Mouse (Mus musculus): ENCODE measurements around the gene Safb2. TPM values are rescaled to one million over a fixed set of nuclear protein-coding genes. Genes with fewer than 3 reads are reported as not detected.

The Safb2 gene
- total RNA-seq, 2 experiments from 2014 or later = 29.7 to 35.6 TPM

- peak; percentile 93 for DNase-seq
Observed at GRCm38 (mm10) chr17:56609452-56610171, 25.2 kb upstream of the Safb2 start, which contains the start of gene 2410015M20Rik. Gene 2410015M20Rik, minus strand, starts transcription at chr17:56609771.

GRCm38 (mm10) chr17:56608699-56609098 is 24.3 kb upstream of the Safb2 start:
- DNase-seq = no peak

- no peak for DNase-seq
Observed at GRCm38 (mm10) chr17:56607521-56608062, 23.2 kb upstream of the Safb2 start.

- DNase-seq = no peak
Observed at GRCm38 (mm10) chr17:56605431-56605830, 21.0 kb upstream of the Safb2 start.

- DNase-seq = no peak
Observed at GRCm38 (mm10) chr17:56604422-56604821, 20.0 kb upstream of the Safb2 start.

GRCm38 (mm10) chr17:56604070-56604380 is 19.6 kb upstream of the Safb2 start:
- DNase-seq = no peak

GRCm38 (mm10) chr17:56603186-56604069 is 19.0 kb upstream of the Safb2 start:
- DNase-seq = no peak

GRCm38 (mm10) chr17:56593527-56594271 is 9.3 kb upstream of the Safb2 start:
- no peak for DNase-seq

GRCm38 (mm10) chr17:56592553-56592952 is 8.2 kb upstream of the Safb2 start:
- DNase-seq = no peak

GRCm38 (mm10) chr17:56588921-56589320 is 4.5 kb upstream of the Safb2 start:
- DNase-seq = no peak

- no peak for DNase-seq
Observed at GRCm38 (mm10) chr17:56587773-56588172, 3.4 kb upstream of the Safb2 start.

- peak; percentile 50 for DNase-seq
Observed at GRCm38 (mm10) chr17:56585171-56585821, 911 bp upstream of the Safb2 start.

- peak; percentile 64 for DNase-seq
Observed at GRCm38 (mm10) chr17:56583611-56584256, 651 bp downstream of the Safb2 start.

GRCm38 (mm10) chr17:56583071-56583470 is 1.3 kb downstream of the Safb2 start:
- DNase-seq = no peak

- DNase-seq = no peak
Observed at GRCm38 (mm10) chr17:56572939-56573338, 11.4 kb downstream of the Safb2 start.

GRCm38 (mm10) chr17:56572154-56572553 is 12.2 kb downstream of the Safb2 start:
- DNase-seq = no peak

- no peak for DNase-seq
Observed at GRCm38 (mm10) chr17:56570287-56570686, 14.1 kb downstream of the Safb2 start.

- DNase-seq = no peak
Observed at GRCm38 (mm10) chr17:56567370-56567769, 17.0 kb downstream of the Safb2 start.

- DNase-seq = no peak
Observed at GRCm38 (mm10) chr17:56566918-56567317, 17.5 kb downstream of the Safb2 start.

- DNase-seq = no peak
Observed at GRCm38 (mm10) chr17:56566293-56566692, 18.1 kb downstream of the Safb2 start.

GRCm38 (mm10) chr17:56561866-56562265 is 22.5 kb downstream of the Safb2 start:
- no peak for DNase-seq

Measured in gastrocnemius, postnatal 25 days (tissue).